Mouse (Mus musculus) kidney, embryonic 15.5 days (tissue): Measurements from ENCODE around the gene Pla2g4b. TPM values are rescaled to one million over a fixed set of nuclear protein-coding genes. Genes with fewer than 3 reads are reported as not detected.

ENCODE experiments used
- ATAC-seq: fragments of 200-750 bp; cut with Nextera tagmentation; replicated peaks from 2 replicates; pipeline ENCODE4 v1.8.0; 2017; ENCODE audit warnings: moderate TSS enrichment; ENCODE audit not compliant: low FRiP score
- H3K27ac ChIP-seq: fragments of 300-500 bp; sonication (generic); 2 replicates; pipeline ENCODE4 v1.5.1; 2015; ENCODE audit warnings: mild to moderate bottlenecking, inconsistent platforms
- H3K27me3 ChIP-seq: fragments of 300-500 bp; sonication (generic); 2 replicates; pipeline ENCODE4 v1.6.1; 2015; ENCODE audit warnings: inconsistent platforms
- H3K36me3 ChIP-seq: fragments of 300-500 bp; sonication (generic); 2 replicates; pipeline ENCODE4 v1.6.1; 2015; ENCODE audit warnings: inconsistent platforms
- H3K4me1 ChIP-seq: fragments of 300-500 bp; sonication (generic); 2 replicates; pipeline ENCODE4 v1.6.1; 2015; ENCODE audit warnings: inconsistent platforms
- H3K4me2 ChIP-seq: fragments of 300-500 bp; sonication (generic); 2 replicates; pipeline ENCODE4 v1.6.1; 2015; ENCODE audit warnings: moderate library complexity, mild to moderate bottlenecking, inconsistent platforms
- H3K4me3 ChIP-seq: fragments of 300-500 bp; sonication (generic); replicated peaks from 2 replicates; pipeline ENCODE4 v1.5.1; 2015; ENCODE audit warnings: mild to moderate bottlenecking, inconsistent platforms
- H3K9ac ChIP-seq: fragments of 300-500 bp; sonication (generic); 2 replicates; pipeline ENCODE4 v1.6.1; 2015; ENCODE audit warnings: mild to moderate bottlenecking, inconsistent platforms
- H3K9me3 ChIP-seq: fragments of 300-500 bp; sonication (generic); replicated peaks from 2 replicates; pipeline ENCODE4 v1.6.1; 2016; ENCODE audit warnings: inconsistent platforms
- WGBS: fragments of 180-500 bp; shearing (Covaris S2); methylation state at CpG from one replicate; pipeline ENCODE4 v1.1.7; 2015; ENCODE audit warnings: mixed read lengths; 5-methylcytosine and 5-hydroxymethylcytosine counted together
- polyA plus RNA-seq: library from polyadenylated mRNA; unstranded; fragments of >200 nt; fragmentation: Nextera tagmentation; extraction: Ambion mirVana; gene quantifications from 2 replicates; pipeline ENCODE4 v1.2.1, GENCODE M21; 2015

Gene Pla2g4b
- polyA plus RNA-seq, 1 experiment from 2014 or later: 2.6 TPM

GRCm38 (mm10) chr2:120000882-120001584 lies 32.2 kb upstream of the Pla2g4b start:
- Histone ChIP-seq H3K27me3 (no peaks in the 10 kb centered on the region), H3K9me3 (no peaks in the 10 kb centered on the region), H3K4me2 (no peak overlapping the region), H3K36me3 (peaks cover 15% of the 10 kb centered on the region), H3K4me3 (no peak overlapping the region), H3K27ac (peak overlapping the region; percentile 46), H3K9ac (no peak overlapping the region), H3K4me1 (peaks cover 32% of the 10 kb centered on the region)
- ATAC-seq: 0 out of 2 replicates have a peak, but pooled peaks have one; percentile 46
- WGBS: 50% methylated on average over 3 of the region's 3 CpGs

GRCm38 (mm10) chr2:120001956-120002355 lies 31.3 kb upstream of the Pla2g4b start:
- H3K9ac ChIP-seq: no peak overlapping the region
- no peaks in the 10 kb centered on the region for H3K27me3 ChIP-seq
- H3K4me3 ChIP-seq: no peak overlapping the region
- H3K9me3 ChIP-seq: no peaks in the 10 kb centered on the region
- 68% methylated on average over 4 of the region's 4 CpGs for WGBS
- no peak for ATAC-seq
- H3K4me1 ChIP-seq: peaks cover 26% of the 10 kb centered on the region
- peaks cover 15% of the 10 kb centered on the region for H3K36me3 ChIP-seq
- H3K27ac ChIP-seq: 0 out of 2 replicates have a peak overlapping the region, but pooled peaks have one; percentile 9
- no peak overlapping the region for H3K4me2 ChIP-seq

- no peak overlapping the region for H3K9ac ChIP-seq
- WGBS: 91% methylated on average over 2 of the region's 2 CpGs
- no peak overlapping the region for H3K4me3 ChIP-seq
- ATAC-seq: no peak
- H3K27ac ChIP-seq: no peak overlapping the region
- H3K4me2 ChIP-seq: no peak overlapping the region
- peaks cover 12% of the 10 kb centered on the region for H3K36me3 ChIP-seq
- H3K4me1 ChIP-seq: peaks cover 21% of the 10 kb centered on the region
- H3K9me3 ChIP-seq: no peaks in the 10 kb centered on the region
- H3K27me3 ChIP-seq: no peaks in the 10 kb centered on the region
Observed at GRCm38 (mm10) chr2:120003970-120004369, 29.2 kb upstream of the Pla2g4b start.

- H3K4me2 ChIP-seq: no peak overlapping the region
- no peak for ATAC-seq
Observed at GRCm38 (mm10) chr2:120006696-120007095, 26.5 kb upstream of the Pla2g4b start.

GRCm38 (mm10) chr2:120007680-120008210 lies 25.5 kb upstream of the Pla2g4b start:
- H3K9me3 ChIP-seq: no peaks in the 10 kb centered on the region
- ATAC-seq: no peak
- no peaks in the 10 kb centered on the region for H3K27me3 ChIP-seq
- no peak overlapping the region for H3K4me3 ChIP-seq
- no peak overlapping the region for H3K27ac ChIP-seq
- H3K9ac ChIP-seq: no peak overlapping the region
- peaks cover 9% of the 10 kb centered on the region; the same call in 1 of the 2 replicates for H3K36me3 ChIP-seq
- 0 out of 2 replicates have a peak, but pooled peaks cover 7% of the 10 kb centered on the region for H3K4me1 ChIP-seq
- WGBS: 88% methylated on average over 4 of the region's 4 CpGs
- no peak overlapping the region for H3K4me2 ChIP-seq

More at GRCm38 (mm10) chr2:120006696-120007095, 26.5 kb upstream of the Pla2g4b start:
- Histone ChIP-seq H3K36me3 (peaks cover 5% of the 10 kb centered on the region; the same call in 1 of the 2 replicates), H3K4me3 (no peak overlapping the region), H3K9me3 (no peaks in the 10 kb centered on the region), H3K27me3 (no peaks in the 10 kb centered on the region), H3K4me1 (peaks cover 11% of the 10 kb centered on the region; the same call in 1 of the 2 replicates), H3K27ac (no peak overlapping the region), H3K9ac (no peak overlapping the region)
- WGBS: 96% methylated on average over 7 of the region's 7 CpGs

- peak overlapping the region; percentile 14; the same call in 1 of the 2 replicates for H3K27ac ChIP-seq
- ATAC-seq: no peak
- WGBS: 22% methylated on average over 4 of the region's 4 CpGs
Observed at GRCm38 (mm10) chr2:120008672-120009071, 24.5 kb upstream of the Pla2g4b start.

GRCm38 (mm10) chr2:120011462-120012200 lies 21.6 kb upstream of the Pla2g4b start:
- Histone ChIP-seq H3K27me3 (no peaks in the 10 kb centered on the region), H3K4me3 (no peak overlapping the region), H3K9me3 (no peaks in the 10 kb centered on the region), H3K4me1 (0 out of 2 replicates have a peak, but pooled peaks cover 7% of the 10 kb centered on the region), H3K27ac (no peak overlapping the region), H3K36me3 (peaks cover 34% of the 10 kb centered on the region), H3K9ac (no peak overlapping the region), H3K4me2 (no peak overlapping the region)
- 80% methylated on average over 8 of the region's 8 CpGs for WGBS
- ATAC-seq: no peak

More at GRCm38 (mm10) chr2:120008672-120009071, 24.5 kb upstream of the Pla2g4b start:
- H3K9me3 ChIP-seq: no peaks in the 10 kb centered on the region
- no peak overlapping the region for H3K4me3 ChIP-seq
- 0 out of 2 replicates have a peak, but pooled peaks cover 7% of the 10 kb centered on the region for H3K4me1 ChIP-seq
- H3K4me2 ChIP-seq: no peak overlapping the region
- peaks cover 16% of the 10 kb centered on the region; the same call in 1 of the 2 replicates for H3K36me3 ChIP-seq
- no peak overlapping the region for H3K9ac ChIP-seq
- no peaks in the 10 kb centered on the region for H3K27me3 ChIP-seq

- no peak overlapping the region for H3K27ac ChIP-seq
- ATAC-seq: no peak
- H3K4me2 ChIP-seq: no peak overlapping the region
- no peak overlapping the region for H3K4me3 ChIP-seq
- no peaks in the 10 kb centered on the region for H3K9me3 ChIP-seq
- no peaks in the 10 kb centered on the region for H3K27me3 ChIP-seq
- peaks cover 47% of the 10 kb centered on the region for H3K36me3 ChIP-seq
- WGBS: 85% methylated on average over 13 of the region's 13 CpGs
- no peak overlapping the region for H3K9ac ChIP-seq
- H3K4me1 ChIP-seq: 0 out of 2 replicates have a peak, but pooled peaks cover 7% of the 10 kb centered on the region
Observed at GRCm38 (mm10) chr2:120012924-120013323, 20.3 kb upstream of the Pla2g4b start.

- 95% methylated on average over 2 of the region's 2 CpGs for WGBS
- ATAC-seq: no peak
- Histone ChIP-seq H3K4me2 (no peak overlapping the region), H3K9me3 (no peaks in the 10 kb centered on the region), H3K9ac (no peak overlapping the region), H3K36me3 (peaks cover 58% of the 10 kb centered on the region), H3K4me1 (0 out of 2 replicates have a peak, but pooled peaks cover under 1% of the 10 kb centered on the region), H3K27ac (no peak overlapping the region), H3K27me3 (no peaks in the 10 kb centered on the region), H3K4me3 (no peak overlapping the region)
Observed at GRCm38 (mm10) chr2:120013831-120014486, 19.3 kb upstream of the Pla2g4b start.

- H3K36me3 ChIP-seq: peaks cover 77% of the 10 kb centered on the region
- H3K9me3 ChIP-seq: no peaks in the 10 kb centered on the region
- H3K4me2 ChIP-seq: no peak overlapping the region
- no peak overlapping the region for H3K4me3 ChIP-seq
- 90% methylated on average over 4 of the region's 4 CpGs for WGBS
- H3K27me3 ChIP-seq: no peaks in the 10 kb centered on the region
- ATAC-seq: no peak
- H3K27ac ChIP-seq: no peak overlapping the region
- no peaks in the 10 kb centered on the region for H3K4me1 ChIP-seq
- H3K9ac ChIP-seq: no peak overlapping the region
Observed at GRCm38 (mm10) chr2:120015882-120016281, 17.3 kb upstream of the Pla2g4b start.

GRCm38 (mm10) chr2:120017599-120017998 lies 15.6 kb upstream of the Pla2g4b start:
- Histone ChIP-seq H3K9me3 (no peaks in the 10 kb centered on the region), H3K36me3 (peaks cover 92% of the 10 kb centered on the region), H3K27ac (no peak overlapping the region), H3K9ac (no peak overlapping the region), H3K4me2 (no peak overlapping the region), H3K4me3 (no peak overlapping the region), H3K4me1 (no peaks in the 10 kb centered on the region), H3K27me3 (no peaks in the 10 kb centered on the region)
- WGBS: 84% methylated on average over 12 of the region's 12 CpGs
- no peak for ATAC-seq
